29 mouse cellular contexts compared by ENCODE assay signal in genomic region chr9:15584209-15584608, GRCm38 (mm10). TPM values are rescaled to one million over a fixed set of nuclear protein-coding genes. Genes with fewer than 3 reads are reported as not detected.
A peak's percentile ranks its signal among the peaks of the same experiment; 100 is the strongest.
DNase-seq lines count a peak whose midpoint lies in the region; ATAC-seq and TF ChIP-seq lines count a peak whose summit lies in the region.
"Had no signal": no experiment of that assay in that cellular context is flagged by ENCODE, and none has a peak within 500 bp of the region (broad histone marks: within the 10 kb centered on the region; RNA-seq: fewer than 3 reads in every experiment).

No protein-coding gene starts in this region.

- H3K9me3 ChIP-seq in forebrain, postnatal 0 days (ENCODE audit: low read length): no peaks in the 10 kb centered on the region
- H3K9me3 ChIP-seq in forebrain, embryonic 16.5 days (ENCODE audit: control insufficient read depth, low read length): no peaks in the 10 kb centered on the region
- no peaks in the 10 kb centered on the region for H3K9me3 ChIP-seq in limb, embryonic 13.5 days
- no peaks in the 10 kb centered on the region; the same call in 1 of the 2 replicates for H3K9me3 ChIP-seq in limb, embryonic 10.5 days (replicated peaks)
- H3K9me3 ChIP-seq: embryonic facial prominence, embryonic 15.5 days; G1E; hindbrain, embryonic 10.5 days had no signal

- H3K4me3 ChIP-seq in forebrain, postnatal 0 days (ENCODE audit: low read depth, low read length): no peak overlapping the region
- H3K4me3 ChIP-seq in forebrain, embryonic 16.5 days (replicated peaks; ENCODE audit: low read length): no peak overlapping the region
- H3K4me3 ChIP-seq in limb, embryonic 13.5 days: no peak overlapping the region
- no peak overlapping the region for H3K4me3 ChIP-seq in limb, embryonic 10.5 days
- H3K4me3 ChIP-seq: embryonic facial prominence, embryonic 15.5 days; hindbrain, embryonic 10.5 days had no signal

- no peaks in the 10 kb centered on the region for H3K27me3 ChIP-seq in forebrain, postnatal 0 days (ENCODE audit: insufficient read depth, low read length)
- H3K27me3 ChIP-seq in forebrain, embryonic 16.5 days (replicated peaks; ENCODE audit: control insufficient read depth, insufficient read depth, low read length): no peaks in the 10 kb centered on the region
- no peaks in the 10 kb centered on the region for H3K27me3 ChIP-seq in limb, embryonic 13.5 days
- no peaks in the 10 kb centered on the region for H3K27me3 ChIP-seq in limb, embryonic 10.5 days (ENCODE audit: low read depth, poor library complexity, severe bottlenecking)
- H3K27me3 ChIP-seq: CH12.LX; embryonic facial prominence, embryonic 15.5 days had no signal

- ATAC-seq in forebrain, postnatal 0 days: peak; percentile 50; the same call in 1 of the 2 replicates
- ATAC-seq in forebrain, embryonic 16.5 days: no peak
- peak; percentile 49; the same call in 1 of the 2 replicates for ATAC-seq in limb, embryonic 13.5 days (ENCODE audit: low FRiP score, low read depth)
- ATAC-seq: forebrain, embryonic 14.5 days; hindbrain, postnatal 0 days; inflammation-experienced regulatory T-cells, adult 6 months had no signal

- H3K4me2 ChIP-seq in forebrain, postnatal 0 days (ENCODE audit: low read depth): no peak overlapping the region
- H3K4me2 ChIP-seq in forebrain, embryonic 16.5 days (ENCODE audit: low read length): no peak overlapping the region
- H3K4me2 ChIP-seq in limb, embryonic 13.5 days (replicated peaks): no peak overlapping the region
- H3K4me2 ChIP-seq: embryonic facial prominence, embryonic 15.5 days; heart, embryonic 11.5 days; hindbrain, embryonic 14.5 days had no signal

- 90% methylated on average over 9 of the region's 9 CpGs for WGBS in forebrain, postnatal 0 days
- 87% methylated on average over 9 of the region's 9 CpGs for WGBS in forebrain, embryonic 16.5 days
- 86% methylated on average over 9 of the region's 9 CpGs for WGBS in limb, embryonic 13.5 days
- WGBS in limb, embryonic 10.5 days: 84% methylated on average over 9 of the region's 9 CpGs

- H3K27ac ChIP-seq in forebrain, postnatal 0 days (ENCODE audit: low read depth, low read length): no peak overlapping the region
- H3K27ac ChIP-seq in forebrain, embryonic 16.5 days (ENCODE audit: low read length): no peak overlapping the region
- H3K27ac ChIP-seq in limb, embryonic 13.5 days: no peak overlapping the region
- H3K27ac ChIP-seq in limb, embryonic 10.5 days: no peak overlapping the region
- H3K27ac ChIP-seq: embryonic facial prominence, embryonic 15.5 days; hindbrain, embryonic 10.5 days; hindbrain, embryonic 14.5 days; hindbrain, postnatal 0 days had no signal

- H3K36me3 ChIP-seq in forebrain, postnatal 0 days (ENCODE audit: insufficient read depth): no peaks in the 10 kb centered on the region
- no peaks in the 10 kb centered on the region for H3K36me3 ChIP-seq in forebrain, embryonic 16.5 days (ENCODE audit: control insufficient read depth, insufficient read depth)
- H3K36me3 ChIP-seq in limb, embryonic 13.5 days: no peaks in the 10 kb centered on the region
- H3K36me3 ChIP-seq in limb, embryonic 10.5 days: no peaks in the 10 kb centered on the region
- H3K36me3 ChIP-seq: embryonic facial prominence, embryonic 15.5 days; G1E; hindbrain, embryonic 10.5 days had no signal

- no peak for TF ChIP-seq CTCF in forebrain, postnatal 0 days (IDR thresholded peaks at IDR 0.05; ENCODE audit: low read depth)

- no peak for DNase-seq in forebrain, postnatal 0 days
- DNase-seq in limb, embryonic 10.5 days (ENCODE audit: low spot score): no peak
- DNase-seq in thymus, postnatal 4 days: peak; percentile 15
- DNase-seq in thymus, postnatal 0 days (ENCODE audit: low spot score): no peak
- no peak for DNase-seq in Muller cell, postnatal 12 days (ENCODE audit: inconsistent ontology term)
- DNase-seq: adrenal gland, adult 2 months; adrenal gland, postnatal 14 days; B cell, adult 2 months; cerebellum, adult 11 months; cerebellum, adult 2 months; cerebellum, adult 9-11 months; cerebellum, postnatal 25 days; gastrocnemius, postnatal 10 days; gastrocnemius, postnatal 36 days; heart, postnatal 36 days had no signal

- H3K9ac ChIP-seq in forebrain, postnatal 0 days: no peak overlapping the region
- H3K9ac ChIP-seq in forebrain, embryonic 16.5 days (replicated peaks; ENCODE audit: low read depth, low read length): no peak overlapping the region
- H3K9ac ChIP-seq in limb, embryonic 13.5 days: no peak overlapping the region
- H3K9ac ChIP-seq: embryonic facial prominence, embryonic 15.5 days; hindbrain, embryonic 14.5 days had no signal

- H3K4me1 ChIP-seq in forebrain, postnatal 0 days (ENCODE audit: insufficient read depth): 0 out of 2 replicates have a peak, but pooled peaks cover 5% of the 10 kb centered on the region
- peaks cover 3% of the 10 kb centered on the region for H3K4me1 ChIP-seq in forebrain, embryonic 16.5 days (replicated peaks; ENCODE audit: control insufficient read depth, insufficient read depth, low read length)
- H3K4me1 ChIP-seq in limb, embryonic 13.5 days: peaks cover 9% of the 10 kb centered on the region
- peaks cover 5% of the 10 kb centered on the region for H3K4me1 ChIP-seq in limb, embryonic 10.5 days
- H3K4me1 ChIP-seq: hindbrain, embryonic 10.5 days had no signal

RNA-seq across cellular contexts. Expression of gene Deup1, which starts 43.5 kb away (rescaled TPM):
- total RNA-seq in forebrain, postnatal 0 days (2014; rRNA removed): 4.7 and 9.8 TPM in 2 replicates
- 3.2 and 4.8 TPM in 2 replicates for polyA plus RNA-seq in forebrain, postnatal 0 days (2015; fragmentation: Nextera tagmentation; extraction: Ambion mirVana)
- polyA plus RNA-seq in forebrain, embryonic 16.5 days (2015; fragmentation: Nextera tagmentation; extraction: Ambion mirVana): 1.4 and 1.6 TPM in 2 replicates
- polyA plus RNA-seq in limb, embryonic 13.5 days (2015; fragmentation: Nextera tagmentation; extraction: Ambion mirVana): 0.09 and 0.15 TPM in 2 replicates
- polyA plus RNA-seq in limb, embryonic 10.5 days (2016; fragmentation: Nextera tagmentation; extraction: Ambion mirVana): 0.18 and 0.24 TPM in 2 replicates
- polyA plus RNA-seq in thymus, postnatal 0 days (2015; fragmentation: Nextera tagmentation; extraction: Ambion mirVana): 0.31 and 0.62 TPM in 2 replicates
- total RNA-seq: common myeloid progenitor, adult 5-6 weeks; gastrocnemius, adult 18-20 months; gastrocnemius, postnatal 36 days; granulocyte monocyte progenitor cell, adult 5-6 weeks had no signal
- polyA plus RNA-seq: adrenal gland, adult 2 months; G1E had no signal
